Mouse (Mus musculus) urinary bladder, postnatal 0 days (tissue): ENCODE measurements around the gene Samt1. TPM values are rescaled to one million over a fixed set of nuclear protein-coding genes. Genes with fewer than 3 reads are reported as not detected.

Experiments
- polyA plus RNA-seq: library from polyadenylated mRNA; unstranded; fragments of >200 nt; fragmentation: Nextera tagmentation; extraction: Ambion mirVana; gene quantifications from 2 replicates; pipeline ENCODE4 v1.2.1, GENCODE M21; 2015

The Samt1 gene
- polyA plus RNA-seq, result not detected in 2 replicates

GRCm38 (mm10) chrX:154012540-154012939 is at the start of gene Samt1:
Gene Samt1, minus strand, starts transcription at chrX:154012640.

GRCm38 (mm10) chrX:154054939-154055338 is 42.5 kb upstream of the Samt1 start, which contains the start of gene Gm10057:
Gene Gm10057, minus strand, starts transcription at chrX:154055039.

GRCm38 (mm10) chrX:154033727-154034126 is 21.3 kb upstream of the Samt1 start, which contains the start of gene 4921511M17Rik:
Gene 4921511M17Rik, minus strand, starts transcription at chrX:154033827.

Other genes with a start within 250 kb of the Samt1 start
- 48.6 and 49.2 TPM in 2 replicates for gene Spin2c, start 180.4 kb downstream of the Samt1 start, polyA plus RNA-seq
- not detected in 2 replicates for gene 4921511M17Rik, start 21.2 kb upstream of the Samt1 start, polyA plus RNA-seq
- gene Gm10057, start 42.4 kb upstream of the Samt1 start, polyA plus RNA-seq, result not detected in 2 replicates
- gene Gm15140, start 108.0 kb upstream of the Samt1 start, polyA plus RNA-seq, result not detected in 2 replicates